Mouse (Mus musculus) embryonic facial prominence, embryonic 11.5 days (tissue): ENCODE results near the gene Kctd2. TPM values are rescaled to one million over a fixed set of nuclear protein-coding genes. Genes with fewer than 3 reads are reported as not detected.

Source experiments
- ATAC-seq: fragments of 200-750 bp; cut with Nextera tagmentation; replicated peaks from 2 replicates; pipeline ENCODE4 v1.8.0; 2017; ENCODE audit warnings: low read depth; ENCODE audit not compliant: insufficient number of reproducible peaks, low FRiP score, low TSS enrichment
- DNase-seq: peaks from one replicate; pipeline ENCODE4 v3.0.0-alpha.2; 2015; ENCODE audit warnings: low spot score
- H3K27ac ChIP-seq: fragments of 300-500 bp; sonication (generic); replicated peaks from 2 replicates; pipeline ENCODE4 v1.5.1; 2014; ENCODE audit warnings: mild to moderate bottlenecking, low read depth, low read length, control low read depth
- H3K27me3 ChIP-seq: fragments of 300-500 bp; sonication (generic); 2 replicates; pipeline ENCODE4 v1.6.1; 2014; ENCODE audit warnings: mild to moderate bottlenecking, low read length, moderate library complexity, mixed read lengths; ENCODE audit not compliant: control insufficient read depth, insufficient read depth
- H3K36me3 ChIP-seq: fragments of 300-500 bp; sonication (generic); replicated peaks from 2 replicates; pipeline ENCODE4 v1.6.1; 2014; ENCODE audit warnings: low read depth, mild to moderate bottlenecking, low read length, moderate library complexity, mixed read lengths; ENCODE audit not compliant: control insufficient read depth, insufficient read depth
- H3K4me1 ChIP-seq: fragments of 300-500 bp; sonication (generic); 2 replicates; pipeline ENCODE4 v1.6.1; 2014; ENCODE audit warnings: low read length, mixed read lengths; ENCODE audit not compliant: control insufficient read depth, insufficient read depth
- H3K4me2 ChIP-seq: fragments of 300-500 bp; sonication (generic); 2 replicates; pipeline ENCODE4 v1.6.1; 2014; ENCODE audit warnings: low read depth, mild to moderate bottlenecking, control low read depth, low read length, moderate library complexity
- H3K4me3 ChIP-seq: fragments of 300-500 bp; sonication (generic); 2 replicates; pipeline ENCODE4 v1.5.1; 2014; ENCODE audit warnings: low read depth, low read length, control low read depth
- H3K9ac ChIP-seq: fragments of 300-500 bp; sonication (generic); replicated peaks from 2 replicates; pipeline ENCODE4 v1.6.1; 2014; ENCODE audit warnings: mild to moderate bottlenecking, control low read depth, low read length
- H3K9me3 ChIP-seq: fragments of 300-500 bp; sonication (generic); replicated peaks from 2 replicates; pipeline ENCODE4 v1.6.1; 2016; ENCODE audit warnings: mild to moderate bottlenecking, low read length, inconsistent platforms, mixed read lengths; ENCODE audit not compliant: control insufficient read depth
- WGBS: fragments of 180-500 bp; shearing (Covaris S2); extraction: QIAGEN DNeasy Blood & Tissue Kit; methylation state at CpG from one replicate; pipeline ENCODE4 v1.1.7; 2014; 5-methylcytosine and 5-hydroxymethylcytosine counted together
- polyA plus RNA-seq: library from polyadenylated mRNA; unstranded; fragments of >200 nt; fragmentation: Nextera tagmentation; extraction: Ambion mirVana; gene quantifications from 2 replicates; pipeline ENCODE4 v1.2.1, GENCODE M21; 2014

The Kctd2 gene
- polyA plus RNA-seq, 1 experiment from 2014 or later: 21.0 TPM

DNA sequence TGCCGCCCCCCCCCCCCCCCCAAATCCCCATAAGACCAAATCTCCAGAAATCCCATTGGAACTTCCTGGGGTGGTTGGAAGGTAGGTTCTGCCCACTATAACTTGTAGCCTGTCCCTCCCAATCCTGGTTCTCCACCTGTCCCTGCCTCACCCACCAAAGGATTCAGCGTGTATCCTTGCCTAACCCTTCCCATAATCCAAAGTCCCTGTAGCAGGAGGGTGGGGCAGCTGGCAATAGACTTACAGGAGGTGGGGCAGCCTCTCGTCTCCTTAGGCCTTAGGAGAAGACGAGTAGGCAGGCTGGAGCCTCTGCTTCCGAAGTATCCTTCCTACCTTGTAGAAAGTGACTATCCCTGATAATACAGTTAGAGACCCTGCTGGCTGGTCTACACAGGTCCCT is 36.3 kb downstream of the Kctd2 start:
- no peak overlapping the region for H3K27ac ChIP-seq
- 89% methylated on average over 5 of the region's 5 CpGs for WGBS

DNA sequence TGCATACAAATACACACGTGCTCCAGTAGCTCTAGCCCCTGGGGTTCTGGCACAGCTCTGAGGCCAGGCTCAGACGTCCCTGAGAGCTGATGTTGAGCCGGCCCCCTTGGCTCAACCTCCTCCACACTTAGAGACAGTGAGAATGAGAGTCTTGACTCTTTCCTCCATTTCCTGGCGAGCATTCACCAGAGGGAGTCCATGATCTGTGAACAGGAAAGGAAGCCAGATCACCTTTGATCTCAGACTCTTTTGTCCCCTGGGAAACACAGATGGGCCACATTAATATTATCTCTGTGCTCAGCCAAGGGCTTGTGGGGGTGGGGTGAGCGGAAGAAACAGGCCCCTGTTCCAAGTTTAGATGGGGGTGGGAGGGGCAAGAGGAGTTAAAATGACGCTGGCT is 37.5 kb downstream of the Kctd2 start:
- H3K27me3 ChIP-seq: no peaks in the 10 kb centered on the region
- WGBS: 28% methylated on average over 6 of the region's 6 CpGs
- H3K9me3 ChIP-seq: no peaks in the 10 kb centered on the region
- H3K27ac ChIP-seq: no peak overlapping the region
- H3K9ac ChIP-seq: no peak overlapping the region
- no peaks in the 10 kb centered on the region for H3K4me1 ChIP-seq
- H3K4me2 ChIP-seq: no peak overlapping the region
- no peak overlapping the region for H3K4me3 ChIP-seq
- ATAC-seq: no peak
- H3K36me3 ChIP-seq: no peaks in the 10 kb centered on the region
- DNase-seq: no peak

More for the DNA sequence above, 36.3 kb downstream of the Kctd2 start:
- ATAC-seq (no peak), DNase-seq (no peak)
- Histone ChIP-seq H3K9ac (no peak overlapping the region), H3K4me1 (no peaks in the 10 kb centered on the region), H3K4me3 (no peak overlapping the region), H3K9me3 (no peaks in the 10 kb centered on the region), H3K27me3 (no peaks in the 10 kb centered on the region), H3K36me3 (no peaks in the 10 kb centered on the region), H3K4me2 (no peak overlapping the region)

DNA sequence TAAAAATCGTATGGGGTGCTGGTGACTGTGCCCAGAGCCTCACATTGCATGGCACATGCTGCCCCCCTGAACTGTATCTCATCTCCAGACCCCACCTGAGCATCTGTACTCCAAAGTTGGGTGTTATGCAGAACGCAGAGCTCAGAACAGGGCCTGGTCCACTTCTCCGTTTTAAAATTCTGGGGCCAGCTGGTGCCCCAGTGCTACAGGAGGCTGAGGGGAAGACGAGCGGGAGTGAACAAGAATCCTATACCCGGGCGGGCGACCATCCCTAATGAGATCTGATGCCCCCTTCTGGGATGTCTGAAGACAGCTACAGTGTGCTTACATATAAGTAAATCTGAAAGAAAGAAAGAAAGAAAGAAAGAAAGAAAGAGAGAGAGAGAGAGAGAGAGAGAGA is 41.0 kb downstream of the Kctd2 start:
- Histone ChIP-seq H3K4me2 (no peak overlapping the region), H3K4me3 (no peak overlapping the region), H3K27ac (no peak overlapping the region), H3K9me3 (no peaks in the 10 kb centered on the region), H3K4me1 (no peaks in the 10 kb centered on the region), H3K36me3 (no peaks in the 10 kb centered on the region), H3K9ac (no peak overlapping the region), H3K27me3 (no peaks in the 10 kb centered on the region)
- DNase-seq: no peak
- 17% methylated on average over 8 of the region's 8 CpGs for WGBS
- no peak for ATAC-seq

DNA sequence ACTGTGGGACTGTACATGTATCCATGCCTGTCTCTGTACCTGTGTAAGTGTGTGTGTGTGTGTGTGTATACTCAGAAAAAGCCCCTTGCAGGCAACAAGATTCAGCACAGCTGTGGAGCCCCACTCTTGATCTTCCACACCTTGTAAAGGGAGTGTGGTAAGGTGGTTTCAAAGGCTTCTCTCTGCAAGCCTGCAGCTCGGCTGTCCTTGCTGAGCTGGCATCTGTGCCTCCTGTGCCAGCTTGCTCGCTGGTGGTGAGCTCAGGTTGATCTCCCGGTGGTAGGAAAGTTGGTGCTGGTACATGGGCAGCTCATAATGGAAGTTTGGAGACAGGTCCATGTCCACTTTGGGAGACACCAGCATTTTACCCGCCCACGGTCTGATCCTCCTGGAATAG is 41.9 kb downstream of the Kctd2 start:
- Histone ChIP-seq H3K9ac (no peak overlapping the region), H3K4me3 (no peak overlapping the region), H3K36me3 (no peaks in the 10 kb centered on the region), H3K4me1 (no peaks in the 10 kb centered on the region), H3K27me3 (no peaks in the 10 kb centered on the region), H3K27ac (no peak overlapping the region), H3K9me3 (no peaks in the 10 kb centered on the region), H3K4me2 (no peak overlapping the region)
- DNase-seq: no peak
- WGBS: 69% methylated on average over 5 of the region's 5 CpGs
- no peak for ATAC-seq

DNA sequence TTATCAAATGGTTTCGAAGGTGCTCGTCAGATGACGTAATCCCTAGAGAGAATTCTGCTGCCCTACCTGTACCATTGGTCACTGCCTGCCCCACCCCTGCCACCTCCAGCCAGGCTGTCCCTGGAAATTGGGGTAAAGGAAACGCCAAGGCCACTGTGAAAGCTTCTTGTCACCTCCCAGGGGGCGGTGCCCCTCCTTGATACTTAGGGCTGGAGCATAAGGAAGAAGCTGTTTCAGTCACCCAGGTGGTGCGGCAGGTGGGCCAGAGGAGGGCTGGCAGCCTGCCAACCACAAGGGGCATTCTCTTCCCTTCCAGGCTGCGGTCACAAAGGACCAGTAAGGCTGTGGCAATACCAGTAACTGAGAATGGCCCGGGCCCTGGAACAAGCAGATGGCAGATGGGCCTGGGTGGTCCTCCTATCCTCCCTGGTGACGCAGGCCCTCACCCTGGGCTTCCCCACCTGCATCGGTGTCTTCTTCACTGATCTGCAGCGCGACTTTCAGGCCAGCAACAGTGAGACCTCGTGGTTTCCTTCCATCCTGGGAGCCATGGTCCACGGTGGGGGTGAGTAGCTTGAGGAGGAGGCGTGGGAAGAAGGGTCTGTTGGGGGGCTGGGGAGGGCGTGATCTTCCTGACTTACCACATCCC is 42.4 kb downstream of the Kctd2 start, which contains the start of gene Slc16a5:
TSS of gene Slc16a5 (plus strand) at position 232 of the 649 bp plus-strand sequence.
- no peak within 1 kb of the TSS for H3K27ac ChIP-seq
- no peak within 1 kb of the TSS for H3K4me3 ChIP-seq
- H3K4me2 ChIP-seq: no peak within 1 kb of the TSS
- no peak for ATAC-seq
- 77% methylated on average over 16 of the region's 16 CpGs for WGBS
- H3K9ac ChIP-seq: no peak within 1 kb of the TSS
- no peaks in the 10 kb centered on the region for H3K36me3 ChIP-seq
- no peaks in the 10 kb centered on the region for H3K9me3 ChIP-seq
- H3K4me1 ChIP-seq: no peaks in the 10 kb centered on the region
- H3K27me3 ChIP-seq: no peaks in the 10 kb centered on the region
- no peak for DNase-seq

DNA sequence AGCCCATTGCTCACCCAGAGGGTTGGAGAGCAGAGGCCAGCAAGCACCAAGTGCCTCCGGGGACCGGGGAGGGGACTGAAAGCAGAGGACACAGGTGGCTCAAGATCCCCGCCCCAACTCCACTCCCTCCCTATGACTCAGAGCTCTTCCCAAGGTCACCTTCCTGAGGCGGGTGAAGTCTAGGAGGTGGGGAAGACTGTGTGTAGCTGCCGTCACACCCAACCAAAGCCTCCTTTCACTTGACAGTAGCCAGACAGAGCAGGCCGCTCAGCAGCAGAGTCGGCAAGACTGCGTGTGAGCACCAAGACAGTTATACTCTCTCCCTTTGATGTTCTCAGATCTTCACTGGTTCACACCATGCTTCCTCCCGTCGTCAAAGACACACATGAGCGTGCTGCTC is 43.5 kb downstream of the Kctd2 start:
- ATAC-seq: no peak
- WGBS: 74% methylated on average over 11 of the region's 11 CpGs
- H3K4me1 ChIP-seq: no peaks in the 10 kb centered on the region
- H3K27me3 ChIP-seq: no peaks in the 10 kb centered on the region
- no peak overlapping the region for H3K27ac ChIP-seq
- H3K4me2 ChIP-seq: no peak overlapping the region
- H3K9ac ChIP-seq: no peak overlapping the region
- H3K9me3 ChIP-seq: no peaks in the 10 kb centered on the region
- no peaks in the 10 kb centered on the region for H3K36me3 ChIP-seq
- no peak for DNase-seq
- H3K4me3 ChIP-seq: no peak overlapping the region

DNA sequence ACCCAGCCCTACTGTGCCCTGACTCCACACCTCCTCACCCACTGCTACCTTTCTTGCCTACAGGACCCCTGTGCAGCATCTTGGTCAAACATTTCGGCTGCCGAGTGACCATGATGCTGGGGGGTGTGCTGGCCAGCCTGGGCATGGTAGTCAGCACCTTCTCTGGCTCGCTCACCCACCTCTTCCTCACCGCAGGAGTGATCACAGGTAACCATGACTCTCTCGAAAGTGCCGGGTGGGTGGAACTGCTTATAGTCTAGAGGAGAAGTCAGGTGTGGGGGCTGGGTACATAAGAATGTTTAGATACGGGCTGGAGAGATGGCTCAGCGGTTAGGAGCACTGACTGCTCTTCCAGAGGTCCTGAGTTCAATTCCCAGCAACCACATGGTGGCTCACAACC is 44.9 kb downstream of the Kctd2 start:
- Histone ChIP-seq H3K9me3 (no peaks in the 10 kb centered on the region), H3K9ac (no peak overlapping the region), H3K4me1 (no peaks in the 10 kb centered on the region), H3K27me3 (no peaks in the 10 kb centered on the region), H3K4me2 (no peak overlapping the region), H3K4me3 (no peak overlapping the region), H3K27ac (no peak overlapping the region), H3K36me3 (no peaks in the 10 kb centered on the region)
- DNase-seq: no peak
- ATAC-seq: no peak
- 88% methylated on average over 8 of the region's 8 CpGs for WGBS

DNA sequence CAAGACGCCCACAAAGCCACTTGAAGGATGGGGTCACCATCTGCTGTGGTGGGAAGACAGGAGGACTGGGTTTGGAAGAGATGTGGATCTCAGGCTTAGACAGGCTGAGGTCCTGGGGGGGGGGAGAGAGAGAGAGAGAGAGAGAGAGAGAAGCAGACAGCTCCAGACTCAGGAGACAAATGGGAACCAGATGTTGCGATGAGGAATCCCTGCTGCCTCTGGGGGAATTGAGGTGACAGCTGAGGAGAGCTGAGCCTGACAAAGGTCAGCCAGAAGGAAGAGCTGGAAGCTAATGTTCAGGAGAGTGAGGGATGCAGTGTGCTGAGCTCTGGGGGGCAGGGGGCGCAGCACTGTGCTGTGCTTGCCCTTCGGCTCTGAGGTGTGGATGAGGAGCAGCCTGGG is 47.3 kb downstream of the Kctd2 start:
- no peaks in the 10 kb centered on the region for H3K36me3 ChIP-seq
- H3K4me2 ChIP-seq: no peak overlapping the region; the same call in 1 of the 2 replicates
- no peaks in the 10 kb centered on the region for H3K4me1 ChIP-seq
- WGBS: 18% methylated on average over 4 of the region's 4 CpGs
- DNase-seq (peak; percentile 87), ATAC-seq (peak; percentile 76)
- H3K9ac ChIP-seq: peak overlapping the region; percentile 37; the same call in 1 of the 2 replicates
- H3K9me3 ChIP-seq: no peaks in the 10 kb centered on the region
- H3K4me3 ChIP-seq: no peak overlapping the region
- H3K27me3 ChIP-seq: no peaks in the 10 kb centered on the region
- H3K27ac ChIP-seq: peak overlapping the region; percentile 59
